Mouse (Mus musculus) limb, embryonic 12.5 days (tissue): ENCODE data around the gene Lypd5. TPM values are rescaled to one million over a fixed set of nuclear protein-coding genes. Genes with fewer than 3 reads are reported as not detected.

ENCODE experiments used
- ATAC-seq: fragments of 200-750 bp; cut with Nextera tagmentation; 2 replicates; pipeline ENCODE4 v1.8.0; 2017; ENCODE audit warnings: low read depth, moderate TSS enrichment; ENCODE audit not compliant: insufficient number of reproducible peaks, insufficient read depth, low FRiP score, low TSS enrichment
- H3K27ac ChIP-seq: fragments of 300-500 bp; sonication (generic); 2 replicates; pipeline ENCODE4 v1.5.1; 2016; ENCODE audit warnings: mild to moderate bottlenecking, moderate library complexity
- H3K27me3 ChIP-seq: fragments of 300-500 bp; sonication (generic); 2 replicates; pipeline ENCODE4 v1.6.1; 2016; ENCODE audit warnings: mild to moderate bottlenecking, moderate library complexity
- H3K36me3 ChIP-seq: fragments of 300-500 bp; sonication (generic); 2 replicates; pipeline ENCODE4 v1.6.1; 2016; ENCODE audit warnings: mild to moderate bottlenecking, moderate library complexity
- H3K4me1 ChIP-seq: fragments of 300-500 bp; sonication (generic); replicated peaks from 2 replicates; pipeline ENCODE4 v1.6.1; 2016
- H3K4me2 ChIP-seq: fragments of 300-500 bp; sonication (generic); 2 replicates; pipeline ENCODE4 v1.6.1; 2016; ENCODE audit warnings: mild to moderate bottlenecking, moderate library complexity
- H3K4me3 ChIP-seq: fragments of 300-500 bp; sonication (generic); replicated peaks from 2 replicates; pipeline ENCODE4 v1.5.1; 2016; ENCODE audit warnings: mild to moderate bottlenecking
- H3K9ac ChIP-seq: fragments of 300-500 bp; sonication (generic); replicated peaks from 2 replicates; pipeline ENCODE4 v1.6.1; 2016; ENCODE audit warnings: mild to moderate bottlenecking, moderate library complexity
- H3K9me3 ChIP-seq: fragments of 300-500 bp; sonication (generic); 2 replicates; pipeline ENCODE4 v1.6.1; 2016; ENCODE audit warnings: mild to moderate bottlenecking, moderate library complexity
- WGBS: fragments of 180-500 bp; shearing (Covaris S2); methylation state at CpG from one replicate; pipeline ENCODE4 v1.1.7; 2016; 5-methylcytosine and 5-hydroxymethylcytosine counted together
- polyA plus RNA-seq: library from polyadenylated mRNA; unstranded; fragments of >200 nt; fragmentation: Nextera tagmentation; extraction: Ambion mirVana; gene quantifications from 2 replicates; pipeline ENCODE4 v1.2.1, GENCODE M21; 2016

Gene Lypd5
- polyA plus RNA-seq: not detected in 2 replicates

DNA sequence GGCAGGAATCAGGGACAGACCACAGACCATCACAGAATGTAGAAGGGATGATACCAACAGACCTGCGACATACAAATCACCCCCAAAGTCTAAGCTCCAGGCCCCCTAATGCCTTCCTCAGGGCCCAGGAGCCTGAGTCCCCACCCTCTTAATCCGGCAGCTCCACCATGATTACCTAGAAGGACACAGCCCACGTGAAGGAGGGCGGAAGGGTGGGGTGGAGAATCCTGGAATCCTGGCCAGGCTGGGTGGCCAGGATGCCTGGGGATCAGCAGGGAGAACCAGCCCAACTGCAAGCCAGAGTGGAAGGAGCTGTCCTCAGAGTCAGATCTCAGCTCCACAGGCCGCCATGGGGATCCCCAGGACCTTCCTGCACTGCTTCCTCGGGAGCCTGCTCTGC, at the start of gene Lypd5:
Gene Lypd5 (plus strand): TSS at position 301 of the 400 bp plus-strand sequence.
- 41% methylated on average over 6 of the region's 6 CpGs for WGBS
- Histone ChIP-seq H3K4me1 (no peaks in the 10 kb centered on the region), H3K27ac (no peak within 1 kb of the TSS)

DNA sequence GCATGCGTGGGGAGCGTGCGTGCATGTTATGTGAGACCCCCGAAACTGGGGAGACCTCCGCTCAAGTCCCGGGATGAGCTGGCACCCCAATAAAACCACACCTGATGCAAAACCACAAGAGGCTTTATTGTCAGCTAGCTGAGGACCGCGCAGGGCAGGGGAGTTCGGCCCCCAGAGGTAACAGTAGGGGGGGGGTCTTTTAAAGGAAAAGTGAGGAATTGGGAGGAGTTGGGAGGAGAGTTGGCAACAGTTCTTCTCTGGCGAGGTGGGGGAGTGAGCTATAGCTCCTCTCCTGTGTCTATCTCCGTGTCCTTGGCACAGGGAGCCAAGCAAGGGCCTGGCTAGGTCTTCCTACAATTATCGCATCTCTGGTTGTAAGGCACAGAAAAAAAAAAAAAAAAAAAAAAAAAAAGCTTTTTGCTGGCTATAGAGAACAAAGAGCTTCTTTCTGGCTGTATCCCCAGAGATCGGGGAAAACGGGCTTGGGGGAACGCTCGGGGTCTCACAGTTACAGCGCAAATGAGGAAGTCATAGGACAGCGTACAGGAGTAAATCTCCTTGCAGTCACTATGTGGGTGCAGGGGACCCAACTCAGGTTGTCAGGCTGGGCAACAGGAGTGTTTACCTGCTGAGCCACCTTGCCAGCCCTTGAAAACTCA, 49.0 kb upstream of the Lypd5 start:
- peak overlapping the region; percentile 68 for H3K4me3 ChIP-seq
- peaks cover 14% of the 10 kb centered on the region for H3K4me1 ChIP-seq
- peaks cover 53% of the 10 kb centered on the region for H3K36me3 ChIP-seq
- H3K27me3 ChIP-seq: no peaks in the 10 kb centered on the region
- 2% methylated on average over 18 of the region's 18 CpGs for WGBS
- ATAC-seq: peak; percentile 20
- H3K27ac ChIP-seq: peak overlapping the region; percentile 97
- H3K4me2 ChIP-seq: peak overlapping the region; percentile 90
- no peaks in the 10 kb centered on the region for H3K9me3 ChIP-seq
- H3K9ac ChIP-seq: peak overlapping the region; percentile 86

More for the DNA sequence above, at the start of gene Lypd5:
- no peak within 1 kb of the TSS for H3K4me3 ChIP-seq
- ATAC-seq: no peak
- no peaks in the 10 kb centered on the region for H3K9me3 ChIP-seq
- H3K27me3 ChIP-seq: peaks cover 17% of the 10 kb centered on the region
- H3K9ac ChIP-seq: no peak within 1 kb of the TSS
- no peak within 1 kb of the TSS for H3K4me2 ChIP-seq
- no peaks in the 10 kb centered on the region for H3K36me3 ChIP-seq

DNA sequence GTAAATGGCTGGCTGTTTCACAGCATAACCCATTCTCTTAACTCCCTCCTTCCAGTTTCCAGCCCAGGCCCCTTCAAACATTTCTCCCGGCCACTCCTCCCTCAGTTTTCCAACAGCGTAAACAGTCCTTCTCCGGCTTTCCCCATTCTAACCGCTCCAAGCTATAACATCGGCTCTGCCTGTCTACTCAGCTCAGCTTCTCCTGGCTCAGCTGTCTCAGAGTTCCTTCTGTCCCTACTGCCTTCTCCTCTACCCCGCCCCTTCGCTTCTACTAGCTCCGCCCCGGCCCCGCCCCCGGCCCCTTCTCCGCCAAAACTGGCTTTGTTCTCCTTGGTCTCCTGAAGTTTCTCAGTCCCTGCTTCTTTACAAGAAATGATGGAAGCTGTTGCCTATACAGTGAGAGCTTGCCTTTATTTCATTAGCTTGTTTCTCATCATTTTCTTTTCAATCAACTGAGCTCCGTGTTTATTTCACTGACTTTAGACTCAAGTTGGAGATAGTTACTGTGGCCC, 48.2 kb upstream of the Lypd5 start, which contains the start of gene Zfp61:
Gene Zfp61 (minus strand): TSS at position 462 of the 512 bp plus-strand sequence.
- Histone ChIP-seq H3K4me2 (peak within 1 kb of the TSS; percentile 90), H3K9ac (peak within 1 kb of the TSS; percentile 86), H3K27ac (peak within 1 kb of the TSS; percentile 97), H3K27me3 (no peaks in the 10 kb centered on the region), H3K4me1 (peaks cover 14% of the 10 kb centered on the region), H3K4me3 (peak within 1 kb of the TSS; percentile 68), H3K9me3 (no peaks in the 10 kb centered on the region), H3K36me3 (peaks cover 46% of the 10 kb centered on the region)
- ATAC-seq: peak; percentile 48
- 2% methylated on average over 13 of the region's 13 CpGs for WGBS

DNA sequence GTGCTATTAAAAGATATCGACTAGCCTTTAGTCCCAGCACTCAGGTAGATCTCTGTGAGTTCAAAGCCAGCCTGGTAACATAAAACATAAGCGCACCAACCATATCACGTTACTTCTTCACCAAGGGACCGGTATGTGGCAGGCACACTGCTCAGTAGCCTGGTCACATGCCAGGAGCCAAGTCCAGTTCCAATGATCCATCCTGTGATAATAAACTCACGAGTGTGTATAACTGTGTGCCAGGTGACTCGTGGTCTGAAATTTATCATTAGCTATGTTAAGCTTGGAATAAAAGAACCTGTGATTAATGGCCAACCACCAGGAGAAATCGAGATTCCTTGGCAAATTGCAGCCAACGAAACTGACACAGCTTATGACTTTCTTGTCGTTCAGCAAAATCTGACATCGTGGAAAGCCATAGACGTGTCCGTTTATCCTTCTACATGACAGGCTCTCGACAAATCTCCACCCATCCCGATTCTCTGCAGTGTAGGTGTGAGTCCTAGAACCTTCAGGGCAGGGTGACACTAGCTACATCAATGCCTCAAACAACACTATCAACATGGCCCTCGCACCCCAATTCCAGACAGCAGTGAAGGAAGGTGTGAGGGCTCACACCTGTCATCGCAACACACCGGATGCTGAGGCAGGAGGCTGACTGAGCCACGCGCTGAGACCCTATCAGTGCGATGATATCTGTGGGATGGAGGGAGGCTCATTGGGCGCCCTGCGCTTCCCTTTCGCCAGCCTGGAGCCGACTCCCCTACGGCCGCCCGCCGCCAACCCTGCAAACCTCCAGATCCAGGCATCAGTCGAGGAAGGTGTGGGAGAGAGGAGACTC, 33.0 kb upstream of the Lypd5 start:
- Histone ChIP-seq H3K9ac (peak overlapping the region; percentile 71), H3K4me1 (peaks cover 6% of the 10 kb centered on the region; the same call in 1 of the 2 replicates), H3K27ac (peak overlapping the region; percentile 74), H3K9me3 (no peaks in the 10 kb centered on the region), H3K4me3 (peak overlapping the region; percentile 55), H3K27me3 (no peaks in the 10 kb centered on the region), H3K36me3 (peaks cover 22% of the 10 kb centered on the region), H3K4me2 (peak overlapping the region; percentile 82)
- 28% methylated on average over 29 of the region's 29 CpGs for WGBS
- no peak; the same call in 1 of the 2 replicates for ATAC-seq

DNA sequence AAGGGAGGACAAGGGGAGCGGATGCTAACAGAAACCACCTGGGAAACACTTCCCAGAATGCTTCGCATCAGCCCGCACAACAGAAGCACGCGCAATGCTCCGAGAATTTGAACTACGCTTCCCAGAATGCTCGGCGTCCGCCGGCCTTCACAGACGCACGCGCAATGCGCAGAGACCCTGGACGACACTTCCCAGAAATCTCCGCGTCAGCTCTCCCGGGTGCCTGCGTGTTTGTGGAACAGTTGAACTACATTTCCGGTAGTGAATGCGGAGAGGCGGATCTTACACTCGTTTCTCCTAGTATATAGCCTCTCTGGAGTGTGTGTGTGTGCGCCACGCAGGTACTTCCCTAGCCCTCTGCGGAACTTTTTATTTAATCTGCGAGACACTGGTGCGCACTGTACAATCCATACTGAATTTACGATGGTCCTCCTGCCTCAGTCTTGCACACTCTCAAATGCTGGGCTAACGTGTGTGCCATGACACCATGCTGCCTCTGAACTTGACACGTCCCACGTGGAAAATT, 32.4 kb upstream of the Lypd5 start, which contains the start of gene Zfp94:
Gene Zfp94 (minus strand): TSS at position 100 of the 526 bp plus-strand sequence.
- peak; percentile 91 for ATAC-seq
- Histone ChIP-seq H3K9me3 (no peaks in the 10 kb centered on the region), H3K4me1 (peaks cover 6% of the 10 kb centered on the region; the same call in 1 of the 2 replicates), H3K4me2 (peak within 1 kb of the TSS; percentile 82), H3K27me3 (no peaks in the 10 kb centered on the region), H3K9ac (peak within 1 kb of the TSS; percentile 71), H3K4me3 (peak within 1 kb of the TSS; percentile 55), H3K27ac (peak within 1 kb of the TSS; percentile 79), H3K36me3 (peaks cover 15% of the 10 kb centered on the region)
- 1% methylated on average over 33 of the region's 33 CpGs for WGBS

DNA sequence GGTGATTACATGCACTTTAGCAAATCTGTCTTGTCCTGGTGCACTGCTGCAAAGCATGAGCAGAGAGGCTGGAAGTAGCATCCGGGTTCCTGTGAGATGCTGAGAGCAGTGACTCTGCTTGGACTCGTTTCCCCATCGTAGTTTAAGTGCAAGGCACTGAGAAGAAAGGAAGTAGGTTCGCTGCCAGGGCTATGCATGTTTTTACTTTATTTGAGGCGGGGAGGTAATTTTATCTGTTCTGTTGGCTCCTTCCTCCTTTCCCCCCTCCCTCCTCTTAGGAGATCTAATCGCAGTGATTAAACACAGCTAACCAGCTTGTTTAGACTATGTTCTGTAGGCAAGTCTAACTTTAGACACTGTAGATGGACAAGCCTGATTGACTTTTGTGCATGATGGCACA, 30.1 kb upstream of the Lypd5 start:
- Histone ChIP-seq H3K9me3 (0 out of 2 replicates have a peak, but pooled peaks cover 3% of the 10 kb centered on the region), H3K4me3 (no peak overlapping the region), H3K9ac (no peak overlapping the region), H3K27ac (no peak overlapping the region), H3K36me3 (peaks cover 2% of the 10 kb centered on the region; the same call in 1 of the 2 replicates), H3K4me1 (peaks cover 6% of the 10 kb centered on the region; the same call in 1 of the 2 replicates), H3K27me3 (no peaks in the 10 kb centered on the region), H3K4me2 (no peak overlapping the region)
- no peak for ATAC-seq
- 61% methylated on average over 6 of the region's 6 CpGs for WGBS

DNA sequence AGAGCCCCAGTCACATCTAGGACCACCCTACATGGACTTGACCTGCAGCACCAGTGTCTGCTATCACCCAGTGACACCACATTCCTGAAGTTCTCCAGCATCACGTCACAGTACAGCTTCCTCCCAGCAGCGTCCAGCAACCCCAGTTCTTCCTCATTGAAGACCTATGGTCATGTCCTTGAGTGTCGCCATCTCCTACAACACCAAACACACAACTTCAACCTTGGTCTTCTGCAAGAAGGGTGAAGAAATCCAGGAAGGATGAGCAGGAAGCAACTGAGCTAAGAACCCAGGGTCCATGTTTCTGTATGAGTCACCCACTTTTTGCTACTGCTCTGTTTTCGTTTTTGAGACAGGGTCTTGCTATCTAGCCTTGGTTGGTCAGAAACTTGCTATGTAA, 26.4 kb upstream of the Lypd5 start:
- peaks cover 14% of the 10 kb centered on the region; the same call in 1 of the 2 replicates for H3K9me3 ChIP-seq
- H3K4me2 ChIP-seq: no peak overlapping the region
- H3K27ac ChIP-seq: no peak overlapping the region
- H3K36me3 ChIP-seq: no peaks in the 10 kb centered on the region
- H3K9ac ChIP-seq: no peak overlapping the region
- H3K4me1 ChIP-seq: peaks cover 6% of the 10 kb centered on the region
- WGBS: 74% methylated on average over 4 of the region's 4 CpGs
- ATAC-seq: no peak
- H3K4me3 ChIP-seq: no peak overlapping the region
- H3K27me3 ChIP-seq: no peaks in the 10 kb centered on the region

DNA sequence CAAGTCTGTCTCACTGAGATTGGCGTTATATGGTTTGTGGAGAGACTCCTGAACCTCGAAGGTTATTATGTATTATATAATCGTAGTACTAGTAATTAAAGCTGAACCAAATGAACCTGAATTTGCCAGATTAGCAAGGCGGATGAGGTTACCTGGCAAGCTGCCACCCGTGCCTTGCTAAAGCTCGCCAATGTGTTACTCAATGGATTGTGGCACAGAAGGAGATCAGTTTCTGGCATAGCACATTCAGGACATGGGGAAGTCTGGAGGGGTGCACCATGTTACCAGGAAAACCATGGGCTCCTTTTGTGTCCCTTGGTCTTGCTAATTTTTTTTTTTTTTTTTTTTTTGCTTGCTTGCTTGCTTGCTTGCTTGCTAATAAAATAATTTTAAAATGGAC, 23.8 kb upstream of the Lypd5 start:
- H3K36me3 ChIP-seq: no peaks in the 10 kb centered on the region
- no peak for ATAC-seq
- no peaks in the 10 kb centered on the region for H3K27me3 ChIP-seq
- H3K4me3 ChIP-seq: no peak overlapping the region; the same call in 1 of the 2 replicates
- peaks cover 14% of the 10 kb centered on the region; the same call in 1 of the 2 replicates for H3K9me3 ChIP-seq
- H3K4me1 ChIP-seq: peaks cover 6% of the 10 kb centered on the region
- H3K9ac ChIP-seq: no peak overlapping the region
- peak overlapping the region; percentile 57 for H3K4me2 ChIP-seq
- no peak overlapping the region for H3K27ac ChIP-seq
- WGBS: 89% methylated on average over 6 of the region's 6 CpGs

DNA sequence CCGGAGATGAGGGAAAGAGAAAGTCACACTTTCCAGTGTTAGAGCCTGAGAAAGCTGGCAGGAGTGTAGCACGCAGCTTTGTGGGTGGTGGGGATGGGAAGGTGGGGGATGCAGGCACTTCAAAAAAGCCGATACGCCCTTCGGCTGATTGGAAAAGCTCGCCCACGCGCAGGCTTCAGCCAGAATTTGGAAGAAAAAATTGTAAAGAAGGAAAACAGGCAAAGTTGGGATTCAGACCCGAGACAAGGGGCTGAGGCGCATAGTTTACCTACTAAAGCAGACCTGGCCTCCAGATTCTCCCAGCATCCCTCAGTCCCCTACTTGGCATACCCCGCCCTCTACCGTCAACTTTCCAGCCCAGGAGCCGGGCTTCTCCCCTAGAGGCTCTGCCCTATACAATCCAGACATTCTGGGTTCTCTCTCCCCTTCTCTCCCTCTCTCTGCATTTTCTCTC, 23.3 kb upstream of the Lypd5 start:
- peak overlapping the region; percentile 73 for H3K27ac ChIP-seq
- WGBS: 8% methylated on average over 13 of the region's 13 CpGs
- H3K4me1 ChIP-seq: peaks cover 6% of the 10 kb centered on the region
- no peaks in the 10 kb centered on the region for H3K36me3 ChIP-seq
- peaks cover 14% of the 10 kb centered on the region; the same call in 1 of the 2 replicates for H3K9me3 ChIP-seq
- H3K4me3 ChIP-seq: peak overlapping the region; percentile 38
- H3K27me3 ChIP-seq: no peaks in the 10 kb centered on the region
- peak; percentile 74; the same call in 1 of the 2 replicates for ATAC-seq
- H3K4me2 ChIP-seq: peak overlapping the region; percentile 57
- peak overlapping the region; percentile 57 for H3K9ac ChIP-seq

DNA sequence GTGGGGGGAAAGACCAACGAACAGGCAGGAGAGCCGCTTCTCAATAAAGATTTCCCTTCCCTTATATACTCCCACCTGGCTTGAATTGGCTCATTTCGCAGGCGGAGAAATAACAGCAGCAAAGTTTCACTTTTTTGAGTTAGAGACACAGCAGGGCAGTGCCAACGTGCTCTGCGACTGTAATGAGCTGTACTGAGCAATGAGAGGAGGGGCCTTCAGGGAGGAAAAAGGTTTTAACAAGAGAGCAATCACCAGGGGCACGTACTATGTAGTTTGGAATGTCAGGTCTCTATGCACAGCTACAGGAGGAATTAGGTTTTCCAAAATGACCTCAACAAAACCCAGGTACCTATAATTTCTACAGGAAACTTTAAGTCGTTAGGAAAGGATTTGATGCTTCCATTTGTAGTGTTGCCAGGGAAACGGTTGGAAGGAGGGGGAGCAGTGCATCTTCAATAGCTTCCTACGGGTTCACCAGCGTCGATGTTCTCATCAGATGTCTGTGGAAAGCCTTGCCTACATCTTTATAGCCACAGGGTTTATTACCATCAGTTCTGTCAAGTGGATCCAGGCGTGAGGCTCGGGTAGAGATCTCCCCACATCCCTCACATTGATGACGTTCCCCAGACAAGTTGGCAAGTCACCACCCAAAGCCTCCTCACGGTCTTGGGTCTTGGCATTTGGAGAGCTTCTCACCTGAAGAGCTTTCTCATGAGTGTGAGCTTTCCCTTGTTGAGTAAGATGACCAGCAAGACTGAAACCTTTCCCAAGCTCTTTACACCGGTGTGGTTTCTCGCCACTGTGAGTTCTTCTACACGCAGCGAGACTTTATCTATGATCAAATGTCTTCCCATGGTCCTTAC, 22.5 kb upstream of the Lypd5 start:
- no peaks in the 10 kb centered on the region for H3K27me3 ChIP-seq
- peak overlapping the region; percentile 38 for H3K4me3 ChIP-seq
- H3K36me3 ChIP-seq: no peaks in the 10 kb centered on the region
- H3K4me1 ChIP-seq: peaks cover 6% of the 10 kb centered on the region
- H3K27ac ChIP-seq: peak overlapping the region; percentile 73; the same call in 1 of the 2 replicates
- 45% methylated on average over 20 of the region's 20 CpGs for WGBS
- peak overlapping the region; percentile 57 for H3K4me2 ChIP-seq
- peaks cover 14% of the 10 kb centered on the region; the same call in 1 of the 2 replicates for H3K9me3 ChIP-seq
- no peak for ATAC-seq
- H3K9ac ChIP-seq: peak overlapping the region; percentile 57
